Mouse (Mus musculus) frontal cortex, adult (tissue): Measurements from ENCODE around the gene Mrps18a.

ENCODE experiments used
- ATAC-seq: cut with Nextera tagmentation; 2 replicates; pipeline ENCODE4 v1.9.2; 2017; ENCODE audit warnings: mild to moderate bottlenecking, moderate library complexity, mixed read lengths; ENCODE audit not compliant: low TSS enrichment

Mrps18a gene

GRCm38 (mm10) chr17:46101906-46102305, 8.9 kb upstream of the Mrps18a start:
- no peak for ATAC-seq

GRCm38 (mm10) chr17:46102608-46103159, 8.1 kb upstream of the Mrps18a start:
- ATAC-seq, result no peak

- no peak for ATAC-seq
These were observed 6.3 kb upstream of the Mrps18a start for GRCm38 (mm10) chr17:46104487-46104886.

GRCm38 (mm10) chr17:46108286-46108685, 2.5 kb upstream of the Mrps18a start:
- no peak for ATAC-seq

GRCm38 (mm10) chr17:46115489-46115888, 4.7 kb downstream of the Mrps18a start:
- ATAC-seq, result no peak

GRCm38 (mm10) chr17:46116138-46116537, 5.4 kb downstream of the Mrps18a start:
- no peak for ATAC-seq

GRCm38 (mm10) chr17:46116881-46117280, 6.1 kb downstream of the Mrps18a start:
- ATAC-seq, result no peak

- no peak for ATAC-seq
These were observed 7.0 kb downstream of the Mrps18a start for GRCm38 (mm10) chr17:46117623-46118422.

GRCm38 (mm10) chr17:46118423-46118850, 7.7 kb downstream of the Mrps18a start:
- no peak for ATAC-seq

GRCm38 (mm10) chr17:46119641-46120040, 8.9 kb downstream of the Mrps18a start:
- peak; percentile 94 for ATAC-seq

GRCm38 (mm10) chr17:46122791-46123190, 12.0 kb downstream of the Mrps18a start:
- no peak for ATAC-seq

- ATAC-seq, result no peak
These were observed 12.5 kb downstream of the Mrps18a start for GRCm38 (mm10) chr17:46123285-46123684.

GRCm38 (mm10) chr17:46123953-46124700, 13.3 kb downstream of the Mrps18a start:
- ATAC-seq, result no peak

GRCm38 (mm10) chr17:46126608-46127007, 15.8 kb downstream of the Mrps18a start:
- no peak for ATAC-seq

- no peak for ATAC-seq
These were observed 17.2 kb downstream of the Mrps18a start for GRCm38 (mm10) chr17:46127814-46128493.

- peak; percentile 46; the same call in 1 of the 2 replicates for ATAC-seq
These were observed 19.1 kb downstream of the Mrps18a start for GRCm38 (mm10) chr17:46129741-46130498.

GRCm38 (mm10) chr17:46132058-46132718, 21.4 kb downstream of the Mrps18a start:
- ATAC-seq, result peak; percentile 28; the same call in 1 of the 2 replicates

GRCm38 (mm10) chr17:46132862-46133261, 22.1 kb downstream of the Mrps18a start:
- ATAC-seq, result no peak

GRCm38 (mm10) chr17:46138563-46139236, 27.9 kb downstream of the Mrps18a start:
- ATAC-seq, result no peak

GRCm38 (mm10) chr17:46139872-46140271, 29.1 kb downstream of the Mrps18a start:
- ATAC-seq, result no peak
